ENCODE assay signal across 11 mouse cellular contexts in genomic region chr19:36646132-36646828, GRCm38 (mm10).
DNase-seq lines count a peak whose midpoint lies in the region; ATAC-seq and TF ChIP-seq lines count a peak whose summit lies in the region.
"Had no signal": no experiment of that assay in that cellular context is flagged by ENCODE, and none has a peak within 500 bp of the region (broad histone marks: within the 10 kb centered on the region; RNA-seq: fewer than 3 reads in every experiment).

No protein-coding gene starts in this region.

- ATAC-seq in heart, embryonic 16.5 days (replicated peaks; ENCODE audit: extremely low read depth, insufficient read depth, low FRiP score): peak; percentile 82

- WGBS in heart, embryonic 16.5 days: 53% methylated on average over 7 of the region's 7 CpGs

- no peak overlapping the region for H3K9ac ChIP-seq in heart, embryonic 16.5 days (ENCODE audit: low read length)
- H3K9ac ChIP-seq: embryonic facial prominence, embryonic 13.5 days had no signal

- peak; percentile 16 for DNase-seq in urinary bladder, postnatal 14 days (ENCODE audit: low spot score)
- DNase-seq in urinary bladder, adult 18-20 months (ENCODE audit: low spot score in 2 of 2): no peak
- DNase-seq in kidney, postnatal 14 days: peak; percentile 70
- DNase-seq in gastrocnemius, adult 2 months: no peak
- DNase-seq in T-cell, adult 2 months (ENCODE audit: low spot score): no peak
- DNase-seq in gastrocnemius, adult 8-10 months (ENCODE audit: low spot score in 2 of 2): no peak
- DNase-seq: gastrocnemius, postnatal 36 days; right cerebral cortex, postnatal 25 days; thymus, postnatal 4 days had no signal

- no peaks in the 10 kb centered on the region for H3K27me3 ChIP-seq in heart, embryonic 16.5 days (ENCODE audit: control insufficient read depth, insufficient read depth, low read length)
- H3K27me3 ChIP-seq: embryonic facial prominence, embryonic 13.5 days had no signal

- peaks cover 6% of the 10 kb centered on the region; the same call in 1 of the 2 replicates for H3K36me3 ChIP-seq in heart, embryonic 16.5 days (ENCODE audit: control insufficient read depth, insufficient read depth)
- H3K36me3 ChIP-seq: embryonic facial prominence, embryonic 13.5 days had no signal

- H3K4me3 ChIP-seq in heart, embryonic 16.5 days (ENCODE audit: low read length): no peak overlapping the region
- no peak overlapping the region for H3K4me3 ChIP-seq in gastrocnemius, adult 2 months
- H3K4me3 ChIP-seq: embryonic facial prominence, embryonic 13.5 days had no signal

- no peaks in the 10 kb centered on the region; the same call in 1 of the 2 replicates for H3K9me3 ChIP-seq in heart, embryonic 16.5 days (replicated peaks; ENCODE audit: control insufficient read depth, low read length)

- H3K27ac ChIP-seq in heart, embryonic 16.5 days (ENCODE audit: low read length): peak overlapping the region; percentile 30
- no peak overlapping the region for H3K27ac ChIP-seq in gastrocnemius, adult 2 months
- H3K27ac ChIP-seq: embryonic facial prominence, embryonic 13.5 days had no signal

- intact Hi-C loops in gastrocnemius, adult 2 months (cut with DNase I): no loop called here

- no peak for TF ChIP-seq CTCF in gastrocnemius, adult 2 months (IDR thresholded peaks at IDR 0.05)

- H3K4me2 ChIP-seq in heart, embryonic 16.5 days (ENCODE audit: low read depth, low read length): no peak overlapping the region
- H3K4me2 ChIP-seq: embryonic facial prominence, embryonic 13.5 days had no signal

- peaks cover 15% of the 10 kb centered on the region for H3K4me1 ChIP-seq in heart, embryonic 16.5 days (ENCODE audit: control insufficient read depth, insufficient read depth, low read length)

Comparison
In these comparisons a context has a peak if more than half of its experiments do, and no peak if none do; other contexts are left out.
1. DNase-seq: peak in urinary bladder, postnatal 14 days (single experiment) and kidney, postnatal 14 days (single experiment); none in urinary bladder, adult 18-20 months (0 of 2), gastrocnemius, adult 2 months (single experiment), T-cell, adult 2 months (single experiment) and gastrocnemius, adult 8-10 months (0 of 2).